Mouse (Mus musculus): ENCODE measurements around the gene Jhy.

Jhy gene

DNA sequence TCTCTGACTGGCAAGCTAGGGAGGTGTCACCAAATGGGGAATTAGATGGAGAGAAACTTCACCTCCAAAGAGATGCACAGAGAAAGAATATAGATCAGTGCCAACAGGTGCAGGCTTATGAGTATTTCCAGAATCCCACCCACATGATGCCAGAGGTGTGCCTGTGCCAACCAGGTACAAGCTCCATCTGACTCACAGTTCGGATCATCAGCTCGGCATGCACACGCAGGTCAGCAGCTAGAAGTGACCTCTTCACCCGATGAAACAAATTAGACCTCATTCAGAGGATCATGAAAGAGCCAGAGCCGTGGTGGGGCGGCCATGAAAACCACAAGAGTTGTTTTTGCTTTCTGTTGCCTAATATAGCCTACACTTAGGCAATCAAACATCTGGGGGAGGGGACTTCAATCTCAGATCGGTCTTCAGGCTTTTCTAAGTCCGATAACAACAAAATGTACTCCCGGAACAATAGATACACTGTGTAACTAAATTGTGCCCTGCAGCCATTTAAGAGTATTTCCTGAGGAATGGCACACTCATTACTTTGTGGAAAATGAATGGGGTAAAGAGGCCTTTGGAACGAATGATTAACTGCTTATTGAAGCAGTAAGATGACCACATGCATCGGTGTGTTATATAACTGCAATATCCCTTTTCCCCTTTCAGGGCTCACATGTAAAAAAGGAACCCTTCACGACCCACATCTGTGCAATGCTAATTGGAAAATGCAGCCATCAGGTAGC is 45.9 kb downstream of the Jhy start:
- DNase-seq: no peak

DNA sequence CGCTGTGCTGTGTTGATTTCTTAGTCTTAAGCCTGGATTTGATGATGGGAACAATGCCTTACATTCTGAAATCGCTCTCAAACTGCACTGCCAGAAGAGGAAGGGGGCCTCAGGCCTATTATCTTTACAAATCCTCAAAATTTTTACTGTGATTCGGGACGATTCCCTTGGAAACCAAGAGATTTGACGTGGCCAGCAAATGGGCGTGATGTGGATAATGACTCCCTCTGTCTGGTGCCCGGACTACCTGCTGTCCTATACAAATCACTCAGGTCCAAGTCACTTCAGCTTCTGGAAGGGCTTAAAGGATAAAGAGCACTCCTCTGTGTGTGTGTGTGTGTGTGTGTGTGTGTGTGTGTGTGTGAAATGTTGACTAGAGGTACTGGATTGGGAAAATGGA is 55.0 kb downstream of the Jhy start:
- no peak for DNase-seq

DNA sequence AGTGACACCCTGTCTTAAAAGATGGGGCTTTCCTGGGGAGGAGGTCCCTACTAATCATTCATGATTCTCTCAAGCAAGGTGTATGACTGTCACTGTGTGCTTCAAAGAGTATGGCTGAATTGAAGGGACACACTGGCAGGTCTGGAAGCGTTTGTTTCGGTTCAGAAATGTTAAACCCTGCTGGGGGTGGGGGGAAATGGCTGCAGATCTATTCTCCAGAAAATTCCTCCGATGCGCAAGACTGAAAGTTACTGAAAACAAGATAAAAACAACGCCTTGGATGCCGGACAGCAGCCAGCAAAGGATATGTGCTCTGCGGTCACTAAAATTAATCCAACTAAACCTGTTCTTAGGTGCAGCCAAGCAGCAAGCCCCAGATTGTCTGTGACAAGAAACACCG is 55.5 kb downstream of the Jhy start:
- no peak for DNase-seq

DNA sequence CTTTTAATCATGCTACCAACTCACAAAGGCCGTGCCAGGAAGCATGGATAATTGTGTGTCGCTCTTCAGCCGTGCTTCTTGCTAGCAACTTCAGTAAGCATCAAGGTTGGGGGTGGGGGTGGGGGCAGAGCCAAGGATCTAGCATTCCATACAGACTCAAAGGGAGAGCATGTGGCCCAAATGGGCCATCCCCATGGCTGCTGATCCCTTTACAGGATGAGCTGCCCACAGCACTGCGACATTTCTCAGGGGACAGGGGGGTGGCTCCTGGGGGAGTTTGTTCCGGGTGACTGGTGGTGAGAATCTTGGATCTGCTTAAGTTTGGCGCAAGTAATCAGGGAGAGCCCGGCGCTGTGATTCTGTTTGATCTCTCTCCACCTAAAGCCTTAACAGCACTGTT is 56.5 kb downstream of the Jhy start:
- no peak for DNase-seq

DNA sequence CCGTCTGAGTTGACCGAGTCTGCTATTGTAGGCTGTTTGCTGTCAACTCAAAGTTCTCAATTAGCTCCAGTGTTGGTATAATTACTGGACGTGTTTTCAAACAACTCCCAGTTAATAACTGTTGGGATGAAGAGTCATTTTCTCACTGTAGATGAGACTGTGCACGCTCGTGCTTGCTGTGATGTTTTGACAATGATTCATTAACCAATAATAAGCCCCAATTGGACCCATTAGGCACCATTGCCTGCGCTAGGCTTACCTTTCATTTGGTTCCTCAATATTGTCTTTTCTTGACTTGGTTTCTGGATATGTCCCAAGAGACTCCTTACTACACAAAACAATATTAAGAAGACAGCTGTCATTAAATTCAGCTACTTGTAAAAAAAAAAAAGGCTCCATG is 71.5 kb downstream of the Jhy start:
- DNase-seq: no peak

DNA sequence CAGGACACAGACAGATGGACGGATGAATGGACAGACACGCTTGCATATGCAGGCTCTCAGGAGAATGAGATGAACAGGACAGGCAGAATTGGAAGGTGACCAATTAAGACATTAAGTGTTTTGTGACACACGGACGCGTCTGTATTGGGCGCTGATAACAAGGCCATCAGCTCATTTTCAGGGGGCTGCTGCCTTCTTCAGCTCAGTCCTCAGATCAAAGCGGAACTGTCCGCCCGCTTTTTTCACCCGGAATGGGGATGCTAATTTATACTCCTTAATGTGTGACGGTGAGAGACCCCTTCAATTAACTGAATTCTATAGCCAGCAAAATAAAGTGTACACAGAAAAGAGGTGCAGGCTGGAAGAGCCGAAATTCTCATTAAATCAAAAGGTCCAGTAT is 74.5 kb downstream of the Jhy start:
- no peak for DNase-seq

DNA sequence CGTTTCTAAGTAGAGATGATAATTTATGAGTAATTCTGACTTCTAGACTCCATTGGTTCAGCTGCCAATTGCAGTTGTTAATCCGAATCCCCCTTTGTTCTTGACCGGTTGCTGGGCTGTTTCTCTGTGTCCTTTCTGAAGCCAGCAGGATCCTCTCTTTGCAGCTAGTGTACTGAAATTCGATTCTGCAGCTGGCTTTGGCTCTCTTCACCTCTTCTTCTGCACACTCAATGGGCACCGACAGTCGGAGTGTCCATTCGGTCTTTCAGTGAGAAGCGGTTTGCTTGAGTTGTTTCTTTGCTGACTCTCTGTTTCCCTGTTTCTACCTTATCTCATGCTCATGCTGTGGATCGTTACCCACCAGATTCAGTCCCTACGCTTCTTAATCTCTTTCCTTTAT is 78.2 kb downstream of the Jhy start:
- no peak for DNase-seq

DNA sequence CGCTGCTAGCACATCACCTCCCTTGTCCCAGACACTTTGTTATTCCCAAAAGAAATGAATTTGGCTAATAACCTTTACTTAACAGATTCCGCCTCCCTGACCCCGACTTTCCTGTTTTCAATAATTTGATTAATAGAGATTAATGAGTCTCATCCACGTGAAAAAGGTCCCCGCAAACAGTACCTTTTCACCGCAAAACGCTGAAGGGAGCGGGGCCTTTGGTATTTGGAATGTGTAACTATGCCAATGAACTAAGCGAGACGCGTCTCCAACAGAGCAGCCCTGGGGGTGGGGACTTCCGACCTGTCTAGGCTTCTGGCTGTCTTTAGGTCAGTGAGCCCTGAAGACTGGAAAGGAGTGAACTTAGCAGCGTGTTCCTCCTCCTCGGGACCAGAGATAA is 84.9 kb downstream of the Jhy start:
- DNase-seq: no peak

DNA sequence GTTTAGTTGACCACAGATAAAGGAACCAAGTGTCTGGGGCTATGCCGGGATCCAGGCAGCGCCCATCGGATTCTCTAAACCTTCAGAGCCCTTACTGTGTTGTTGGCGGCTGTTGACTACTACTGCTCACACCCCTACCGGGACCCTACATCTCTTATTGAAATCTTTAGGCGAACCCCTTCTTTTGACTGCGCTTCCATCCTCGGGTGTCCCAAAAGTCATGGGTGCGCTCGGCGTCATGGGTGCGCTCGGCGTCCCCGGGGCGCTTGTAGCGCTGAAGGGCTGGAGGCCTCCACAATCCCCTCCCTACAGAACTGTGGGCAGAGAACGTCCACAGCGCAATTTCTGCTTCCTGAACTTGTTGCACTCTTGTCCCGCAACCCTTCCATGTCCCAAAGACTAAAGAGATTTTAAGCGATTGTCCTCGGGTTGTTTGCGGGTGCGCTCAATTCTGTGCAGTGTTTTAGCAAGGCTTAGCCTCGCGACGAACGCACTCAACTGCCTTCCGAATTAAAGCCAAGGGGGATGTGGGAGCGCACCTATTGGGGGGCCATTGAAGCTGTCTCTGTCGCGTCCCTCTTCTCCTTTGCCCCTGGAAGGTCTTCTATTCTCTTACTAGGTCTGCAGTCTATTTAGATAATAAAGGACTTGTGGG is 85.5 kb downstream of the Jhy start:
- DNase-seq: no peak

DNA sequence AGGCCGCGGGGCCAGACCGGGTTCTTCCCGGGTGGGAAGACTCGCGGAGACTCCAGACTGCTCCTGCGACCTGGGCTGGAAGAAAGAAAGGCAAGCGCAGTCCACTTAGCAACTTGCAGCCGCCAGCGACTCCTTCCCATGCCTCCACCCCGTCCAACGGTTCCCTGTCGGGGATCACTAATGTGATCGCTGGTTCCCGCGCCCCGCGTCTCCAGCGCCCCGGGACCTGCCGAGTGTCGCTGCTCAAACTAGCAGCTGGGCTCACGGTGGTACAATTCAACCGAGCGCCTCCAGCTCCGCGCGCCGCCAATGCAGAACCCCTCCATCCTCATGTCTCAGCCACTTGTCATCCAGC is 86.1 kb downstream of the Jhy start:
- DNase-seq: no peak

DNA sequence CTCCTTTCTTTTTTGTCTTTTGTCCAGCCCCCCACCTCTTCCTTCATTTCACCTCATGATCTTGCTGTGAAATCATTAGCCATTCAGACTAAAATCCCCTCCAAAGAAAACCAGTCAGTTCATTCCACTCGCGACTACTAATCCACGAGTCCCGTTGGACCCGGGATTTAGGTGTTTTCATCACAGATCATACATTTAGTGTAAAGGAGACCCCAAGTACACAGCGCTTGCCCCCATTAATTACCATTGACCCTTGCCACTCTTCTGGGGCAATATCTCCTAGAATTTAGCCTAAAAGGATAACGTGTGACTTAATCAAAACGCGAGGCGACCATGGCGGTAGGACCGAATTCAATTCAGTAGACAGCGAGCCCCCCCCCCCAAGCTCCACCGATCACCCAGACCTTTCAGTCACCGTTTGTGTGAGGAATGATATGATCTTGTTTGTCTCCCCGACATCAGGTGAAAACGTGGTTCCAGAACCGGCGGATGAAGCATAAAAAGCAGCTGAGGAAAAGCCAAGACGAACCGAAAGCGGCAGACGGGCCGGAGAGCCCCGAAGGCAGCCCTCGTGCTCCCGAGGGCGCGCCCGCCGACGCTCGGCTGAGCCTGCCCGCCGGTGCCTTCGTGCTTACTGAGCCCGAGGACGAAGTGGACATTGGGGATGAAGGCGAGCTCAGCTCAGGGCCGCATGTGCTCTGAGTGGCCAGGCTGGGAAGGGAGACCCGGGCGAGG is 86.6 kb downstream of the Jhy start:
- DNase-seq: no peak

DNA sequence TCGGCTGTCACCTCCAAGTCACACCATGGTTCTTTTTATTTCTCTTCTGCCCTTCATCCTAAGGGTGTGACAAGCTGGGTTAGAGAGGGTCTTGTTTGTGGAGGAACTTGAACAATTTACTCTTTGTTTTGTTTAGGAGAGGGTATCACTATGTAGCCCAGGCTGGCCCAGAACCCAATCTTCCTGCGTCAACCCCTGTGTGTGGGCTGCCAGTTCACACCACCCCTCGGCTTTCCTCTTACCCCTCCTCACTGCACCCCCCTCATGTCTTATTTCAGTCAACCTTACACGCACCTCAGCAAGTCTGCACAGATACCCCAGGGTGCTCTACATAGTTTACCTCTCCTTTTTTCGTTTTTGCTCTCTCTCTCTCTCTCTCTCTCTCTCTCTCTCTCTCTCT is 87.2 kb downstream of the Jhy start:
- no peak for DNase-seq

DNA sequence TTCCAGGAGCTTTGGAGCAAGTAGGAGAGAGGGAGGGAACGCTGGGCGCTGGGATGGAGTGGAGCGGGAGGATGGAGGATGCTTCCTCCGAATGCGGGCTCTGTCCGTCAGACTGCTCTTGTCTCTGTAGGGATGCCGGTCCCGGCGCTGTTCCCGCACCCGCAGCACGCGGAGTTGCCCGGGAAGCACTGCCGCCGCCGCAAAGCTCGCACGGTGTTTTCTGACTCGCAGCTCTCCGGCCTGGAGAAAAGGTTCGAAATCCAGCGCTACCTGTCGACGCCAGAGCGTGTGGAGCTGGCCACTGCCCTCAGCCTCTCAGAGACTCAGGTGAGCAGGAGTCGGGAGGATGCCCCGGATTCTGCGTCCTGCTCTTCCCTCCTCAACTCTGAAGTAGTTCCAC is 87.8 kb downstream of the Jhy start:
- no peak for DNase-seq

DNA sequence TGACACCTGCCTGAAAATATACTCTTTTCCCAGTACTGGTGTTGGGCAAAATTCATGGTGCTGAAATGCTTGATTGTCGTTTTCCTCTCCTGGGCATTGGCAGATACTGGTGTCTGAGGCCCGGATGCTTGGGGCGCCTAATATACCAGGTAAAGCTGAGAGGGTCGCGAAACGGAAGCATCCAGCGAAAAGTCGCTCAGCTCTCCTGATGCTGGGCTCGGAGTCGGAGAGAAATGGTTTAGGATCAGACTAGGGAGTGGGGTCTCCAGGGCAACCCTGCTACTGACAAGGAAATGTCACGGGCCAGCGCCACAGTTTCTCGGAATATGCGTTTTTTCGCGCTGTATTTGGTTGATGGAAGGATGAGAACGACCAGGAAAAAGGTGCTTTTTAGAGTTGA is 88.5 kb downstream of the Jhy start:
- DNase-seq: no peak

DNA sequence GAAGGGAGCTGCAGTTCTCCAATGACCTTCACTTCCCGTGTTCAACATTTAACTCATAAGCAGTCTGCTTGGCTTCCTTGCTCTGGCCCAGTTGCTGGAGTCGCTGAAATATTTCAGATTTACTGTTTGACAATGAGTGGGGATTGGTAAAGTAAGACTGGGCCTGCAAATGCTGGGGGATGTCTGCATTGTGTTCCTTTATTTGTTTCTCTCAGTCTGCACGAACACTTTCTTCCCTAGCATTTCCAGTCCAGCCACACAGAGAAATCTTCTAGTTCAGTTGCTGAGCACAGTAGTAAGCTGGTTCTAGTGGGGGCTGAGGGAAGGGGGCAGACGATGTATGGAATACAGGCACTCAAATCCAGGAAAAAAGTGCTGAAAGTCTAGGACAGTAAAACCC is 89.0 kb downstream of the Jhy start:
- DNase-seq: no peak

DNA sequence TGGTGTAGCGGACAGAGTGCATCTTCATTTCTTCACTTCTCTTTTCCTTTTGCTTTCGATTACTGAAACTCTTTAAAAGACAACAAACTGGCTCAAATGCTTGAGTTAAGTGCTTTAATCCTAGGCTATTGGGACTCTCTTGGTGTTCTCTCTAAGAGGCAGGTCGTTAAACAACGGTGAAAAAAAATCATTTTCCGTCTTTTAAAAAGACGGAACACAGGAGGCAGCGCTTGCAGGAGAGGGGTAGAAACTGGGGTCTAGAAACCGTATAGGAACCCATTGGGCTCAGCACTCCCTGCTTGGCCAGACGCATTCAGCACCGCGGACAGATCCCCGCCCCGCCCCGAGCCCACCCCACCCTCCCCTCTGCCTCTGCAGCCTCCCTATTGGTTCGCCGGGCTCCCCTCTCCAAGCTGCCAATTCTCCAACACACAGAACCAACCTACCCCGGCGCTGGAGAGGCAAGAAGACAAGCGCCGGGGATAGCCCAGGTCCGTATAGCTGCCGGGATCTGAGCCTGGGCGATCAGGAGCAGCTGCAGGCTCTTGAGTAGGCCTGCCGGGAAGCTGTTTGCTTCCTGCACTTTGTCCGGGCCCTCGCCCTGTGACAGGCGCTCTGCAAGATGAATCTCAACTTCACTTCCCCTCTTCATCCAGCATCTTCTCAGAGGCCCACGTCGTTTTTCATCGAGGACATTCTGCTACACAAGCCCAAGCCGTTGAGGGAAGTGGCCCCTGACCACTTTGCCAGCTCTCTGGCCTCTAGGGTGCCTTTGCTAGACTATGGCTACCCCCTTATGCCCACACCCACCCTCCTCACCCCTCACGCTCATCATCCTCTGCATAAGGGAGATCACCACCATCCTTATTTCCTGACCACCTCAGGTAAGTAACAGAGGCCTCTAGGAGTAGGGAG is 90.1 kb downstream of the Jhy start, which contains the start of gene Bsx:
Bsx (plus strand) TSS at position 572 of the 915 bp plus-strand sequence.
- DNase-seq: peak; percentile 53

DNA sequence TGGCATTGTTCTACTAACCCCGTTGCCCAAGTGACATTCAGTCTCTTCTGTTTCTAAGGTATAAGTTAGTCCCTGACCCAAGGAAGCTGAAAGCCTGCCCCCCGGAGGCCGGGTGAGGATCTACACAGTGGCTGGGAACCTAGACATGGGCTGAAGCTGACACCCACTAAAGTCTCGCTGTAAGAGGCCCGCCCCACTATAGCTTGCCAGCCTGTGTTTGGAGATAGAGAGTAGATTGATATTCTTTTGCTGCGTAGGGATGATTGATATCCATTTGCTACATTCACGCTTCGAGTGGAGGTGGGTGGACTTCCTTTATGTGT is 91.8 kb downstream of the Jhy start:
- DNase-seq: no peak

DNA sequence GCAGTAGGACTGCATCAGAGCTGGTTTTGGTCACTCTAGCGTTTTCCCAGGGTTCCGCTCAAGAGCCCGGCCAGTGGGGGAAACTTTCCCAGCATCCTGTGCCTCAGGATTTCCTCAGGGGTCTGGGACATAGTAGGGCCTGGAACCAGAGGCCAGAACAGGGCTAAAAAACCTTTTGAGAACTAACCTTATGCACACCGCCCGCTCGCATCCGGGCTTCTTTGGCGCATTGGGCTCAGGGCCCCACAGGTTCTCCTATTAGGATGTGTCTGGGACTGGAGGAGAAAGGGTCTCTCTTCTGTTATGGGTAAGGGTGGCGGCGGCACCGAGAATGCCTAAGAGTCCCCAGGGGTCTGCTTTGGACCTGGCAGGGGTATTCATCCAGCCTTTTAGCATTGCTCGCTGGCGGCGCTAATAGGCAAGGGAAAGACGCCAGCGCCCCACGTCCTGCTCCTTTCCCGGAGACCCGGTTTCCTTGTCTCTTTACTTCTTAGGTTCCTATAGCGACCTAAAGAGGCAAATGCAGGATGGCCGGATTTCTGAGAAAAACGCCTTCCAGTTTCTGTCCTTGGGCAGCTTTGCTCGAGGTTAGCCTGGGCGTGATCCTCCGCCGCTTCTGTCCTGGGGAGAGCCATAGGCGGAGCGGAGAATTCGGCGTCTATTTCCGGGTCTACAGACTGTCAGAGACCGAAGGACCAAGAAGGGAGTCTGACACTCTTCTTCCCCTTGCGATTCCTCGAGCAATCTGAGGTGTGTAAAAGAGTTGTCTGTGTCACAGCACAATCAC is 92.4 kb downstream of the Jhy start:
- DNase-seq: no peak

DNA sequence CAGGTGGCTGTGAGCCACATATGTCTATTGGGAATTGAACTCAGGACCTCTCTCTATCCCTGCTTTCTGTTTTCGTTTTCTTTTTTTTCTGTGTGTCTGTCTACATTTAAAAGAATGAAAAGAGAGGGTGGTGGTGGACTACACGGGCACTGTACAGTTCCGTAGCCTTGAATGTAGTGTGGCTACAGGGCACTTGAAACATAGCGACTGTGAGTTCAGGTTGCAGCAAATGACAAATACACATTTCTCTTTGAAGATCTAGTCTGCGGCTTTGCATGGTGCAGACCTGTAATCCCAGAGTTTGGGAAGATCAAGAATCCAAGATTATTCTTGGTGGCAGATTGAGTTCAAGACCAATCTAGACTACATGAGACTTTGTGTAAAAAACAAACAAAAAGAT is 93.6 kb downstream of the Jhy start:
- DNase-seq: no peak

DNA sequence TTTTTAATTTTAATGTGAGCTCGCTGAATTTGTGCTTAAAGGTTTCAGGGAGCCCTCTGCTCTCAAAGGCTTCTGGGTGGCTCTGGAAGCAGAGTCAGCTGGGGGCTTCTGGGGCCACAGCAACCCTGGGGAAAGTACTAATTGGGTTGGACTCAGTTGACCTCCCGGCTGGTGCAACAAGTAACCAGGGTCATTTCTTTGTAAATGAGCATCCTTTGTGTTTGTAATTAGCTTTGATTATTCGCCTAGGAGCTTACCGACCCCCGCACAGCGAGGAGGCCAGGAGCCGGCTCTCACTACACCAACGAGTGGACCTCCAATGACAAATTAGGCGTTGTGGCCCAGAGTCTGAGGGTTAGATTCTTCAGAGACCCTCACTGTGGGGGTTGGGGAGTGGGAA is 104.7 kb downstream of the Jhy start:
- no peak for DNase-seq

DNA sequence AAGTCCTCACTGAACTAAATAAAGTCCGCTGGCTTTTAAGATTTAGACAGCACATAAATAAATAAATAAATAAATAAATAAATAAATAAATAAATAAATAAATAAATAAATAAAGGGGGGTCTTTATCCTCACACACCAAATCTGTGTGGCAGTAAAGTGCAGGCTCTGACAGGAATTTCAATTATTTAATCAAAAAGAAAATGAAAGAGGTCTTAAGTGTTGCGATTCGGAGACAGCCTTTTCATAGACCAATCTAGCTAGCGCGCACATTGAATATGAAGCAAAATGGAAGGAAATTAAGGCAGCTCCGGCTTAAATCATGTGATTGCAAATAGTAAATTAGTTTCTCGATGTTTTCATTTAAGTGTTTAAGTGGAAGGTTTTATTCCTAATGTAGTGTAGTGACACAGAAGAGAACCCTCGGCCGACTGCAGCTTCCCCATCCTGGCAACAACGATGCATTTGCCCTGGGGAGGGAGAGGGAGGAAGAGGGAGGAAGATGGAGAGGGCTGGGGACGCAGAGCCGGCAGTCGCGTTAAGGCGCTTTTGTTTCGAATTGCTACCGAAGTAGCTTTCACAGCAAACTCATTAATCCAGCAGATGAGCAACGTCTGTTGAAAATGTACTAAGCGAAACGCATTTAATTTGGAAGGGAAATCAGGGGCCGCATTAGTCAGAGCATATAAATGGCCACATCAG is 105.3 kb downstream of the Jhy start:
- no peak for DNase-seq

DNA sequence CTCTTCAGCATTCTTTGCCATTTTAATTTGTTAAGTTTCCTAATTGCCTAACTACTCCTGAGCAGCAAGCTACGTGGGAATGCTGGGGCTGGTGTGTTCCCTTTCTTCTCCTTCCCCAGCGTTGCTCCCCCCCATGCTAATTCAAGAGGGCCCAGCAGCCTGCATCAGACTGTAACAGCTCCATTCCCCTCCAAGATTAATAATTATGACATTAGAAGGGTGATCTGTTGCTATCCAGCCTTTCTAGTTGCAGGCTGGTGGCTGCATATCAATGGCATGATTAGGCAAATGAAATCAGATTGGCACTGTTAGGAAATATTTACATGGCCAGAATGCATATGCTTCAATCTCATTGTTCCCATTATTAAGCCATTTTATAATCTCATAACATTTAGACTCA is 112.4 kb downstream of the Jhy start:
- DNase-seq: no peak

Measured in thymus, postnatal 14 days (tissue).